In genomic region chr12:36041703-36042347, GRCm38 (mm10) we compare ENCODE assay signal across 8 mouse cellular contexts. TPM values are rescaled to one million over a fixed set of nuclear protein-coding genes. Genes with fewer than 3 reads are reported as not detected.
A peak's percentile ranks its signal among the peaks of the same experiment; 100 is the strongest.
DNase-seq lines count a peak whose midpoint lies in the region; ATAC-seq lines count a peak whose summit lies in the region.

No protein-coding gene starts in this region.

- intact Hi-C loops in left cerebral cortex, postnatal 4 days (cut with DNase I) = loop anchor here (5.0 to 10.0 kb wide), 2 partner anchors 53 to 145 kb away; no protein-coding TSS in a partner anchor

- H3K4me1 ChIP-seq in megakaryocyte, embryonic 14.5 days = peaks cover 45% of the 10 kb centered on the region
- peaks cover 10% of the 10 kb centered on the region for H3K4me1 ChIP-seq in hindbrain, embryonic 16.5 days (ENCODE audit: control insufficient read depth, insufficient read depth, low read depth, low read length)
- H3K4me1 ChIP-seq in midbrain, embryonic 10.5 days = peaks cover 20% of the 10 kb centered on the region

- H3K27me3 ChIP-seq in megakaryocyte, embryonic 14.5 days (replicated peaks) = peaks cover 2% of the 10 kb centered on the region
- no peaks in the 10 kb centered on the region for H3K27me3 ChIP-seq in hindbrain, embryonic 16.5 days (replicated peaks; ENCODE audit: control insufficient read depth, insufficient read depth, low read length)
- no peaks in the 10 kb centered on the region for H3K27me3 ChIP-seq in midbrain, embryonic 10.5 days (ENCODE audit: low read depth, poor library complexity, severe bottlenecking)

- H3K4me2 ChIP-seq in hindbrain, embryonic 16.5 days (ENCODE audit: low read length) = peak overlapping the region; percentile 56

- H3K36me3 ChIP-seq in megakaryocyte, embryonic 14.5 days (replicated peaks; ENCODE audit: low read length) = peaks cover 2% of the 10 kb centered on the region
- H3K36me3 ChIP-seq in hindbrain, embryonic 16.5 days (ENCODE audit: control insufficient read depth, insufficient read depth, low read length) = no peaks in the 10 kb centered on the region
- H3K36me3 ChIP-seq in midbrain, embryonic 10.5 days = peaks cover 8% of the 10 kb centered on the region

- DNase-seq in cerebellum, postnatal 36 days = peak; percentile 73 to 78
- DNase-seq in frontal cortex, postnatal 36 days (ENCODE audit: low spot score in 2 of 2) = peak; percentile 60 to 61
- peak; percentile 72 for DNase-seq in left cerebral cortex, postnatal 4 days
- DNase-seq in midbrain, embryonic 10.5 days (ENCODE audit: low spot score) = peak; percentile 75
- DNase-seq in skeletal muscle tissue, adult 2 months (ENCODE audit: low read depth, low spot score) = peak; percentile 36

- no peaks in the 10 kb centered on the region for H3K9me3 ChIP-seq in megakaryocyte, embryonic 14.5 days
- no peaks in the 10 kb centered on the region for H3K9me3 ChIP-seq in hindbrain, embryonic 16.5 days (ENCODE audit: control insufficient read depth, low read length)
- H3K9me3 ChIP-seq in midbrain, embryonic 10.5 days (replicated peaks) = 0 out of 2 replicates have a peak, but pooled peaks cover 2% of the 10 kb centered on the region

- peak overlapping the region; percentile 82 for H3K9ac ChIP-seq in hindbrain, embryonic 16.5 days (ENCODE audit: low read depth, low read length)

- peak overlapping the region; percentile 88 for H3K27ac ChIP-seq in hindbrain, embryonic 16.5 days (ENCODE audit: low read depth, low read length)
- peak overlapping the region; percentile 98 for H3K27ac ChIP-seq in midbrain, embryonic 10.5 days (replicated peaks)

- under 1% methylated on average over 45 of the region's 50 CpGs for WGBS in hindbrain, embryonic 16.5 days
- WGBS in midbrain, embryonic 10.5 days = under 1% methylated on average over 50 of the region's 50 CpGs

- ATAC-seq in megakaryocyte, adult 5-6 weeks (ENCODE audit: poor library complexity, severe bottlenecking) = no peak; the same call in 1 of the 2 replicates
- ATAC-seq in hindbrain, embryonic 16.5 days = peak; percentile 87

- peak overlapping the region; percentile 98 for H3K4me3 ChIP-seq in megakaryocyte, embryonic 14.5 days (replicated peaks)
- peak overlapping the region; percentile 63 for H3K4me3 ChIP-seq in hindbrain, embryonic 16.5 days (ENCODE audit: low read length)
- H3K4me3 ChIP-seq in midbrain, embryonic 10.5 days = peak overlapping the region; percentile 97

RNA-seq across cellular contexts. Expression of gene Tspan13, which starts 0.5 kb away (rescaled TPM):
- polyA plus RNA-seq in megakaryocyte, embryonic 14.5 days (2012; ENCODE audit: insufficient read depth, low replicate concordance) = 56.8 and 390 TPM in 2 replicates
- 28.8 and 30.4 TPM in 2 replicates for total RNA-seq in megakaryocyte, adult 5-6 weeks (2015)
- total RNA-seq in megakaryocyte, adult 5-6 weeks (2017) = 20.3 and 21.4 TPM in 2 replicates
- polyA plus RNA-seq in hindbrain, embryonic 16.5 days (2015; fragmentation: Nextera tagmentation; extraction: Ambion mirVana) = 378 and 391 TPM in 2 replicates
- total RNA-seq in left cerebral cortex, postnatal 4 days (2021) = 100 to 1,000 TPM; 176 to 181 TPM
- 198 and 207 TPM in 2 replicates for polyA plus RNA-seq in midbrain, embryonic 10.5 days (2016; fragmentation: Nextera tagmentation; extraction: Ambion mirVana)

RNA-seq across cellular contexts. Expression of gene Agr2, which starts 49.1 kb away (rescaled TPM):
- not detected in 2 replicates for polyA plus RNA-seq in megakaryocyte, embryonic 14.5 days (2012; ENCODE audit: insufficient read depth, low replicate concordance)
- not detected in 2 replicates for total RNA-seq in megakaryocyte, adult 5-6 weeks (2015)
- not detected in 2 replicates for total RNA-seq in megakaryocyte, adult 5-6 weeks (2017)
- not detected in 2 replicates for polyA plus RNA-seq in hindbrain, embryonic 16.5 days (2015; fragmentation: Nextera tagmentation; extraction: Ambion mirVana)
- not detected for total RNA-seq in left cerebral cortex, postnatal 4 days (2021)
- 0.40 TPM in 1 of 2 replicates, not detected in the other for polyA plus RNA-seq in midbrain, embryonic 10.5 days (2016; fragmentation: Nextera tagmentation; extraction: Ambion mirVana)
